Mouse (Mus musculus): Measurements from ENCODE around the gene Palm2. TPM values are rescaled to one million over a fixed set of nuclear protein-coding genes. Genes with fewer than 3 reads are reported as not detected.

Gene Palm2
- polyA plus RNA-seq, 1 experiment from 2014 or later: 7.0 TPM

GRCm38 (mm10) chr4:57489887-57490286 lies 55.8 kb downstream of the Palm2 start:
- 69% methylated on average over 6 of the region's 6 CpGs for WGBS
- no peak for ATAC-seq (ENCODE audit: insufficient number of reproducible peaks, insufficient read depth, low FRiP score, low read depth)
- no peaks in the 10 kb centered on the region for H3K27me3 ChIP-seq (ENCODE audit: control insufficient read depth, insufficient read depth, low read length)
- H3K9ac ChIP-seq (replicated peaks; ENCODE audit: low read depth, low read length): no peak overlapping the region
- no peak overlapping the region for H3K4me3 ChIP-seq (ENCODE audit: low read depth, low read length)
- no peak overlapping the region for H3K27ac ChIP-seq (ENCODE audit: low read length)
- no peaks in the 10 kb centered on the region for H3K36me3 ChIP-seq (ENCODE audit: control insufficient read depth, insufficient read depth, low read length)
- no peaks in the 10 kb centered on the region for H3K9me3 ChIP-seq (ENCODE audit: control insufficient read depth, low read depth, low read length)
- no peak overlapping the region for H3K4me2 ChIP-seq (replicated peaks; ENCODE audit: low read depth, low read length)
- no peaks in the 10 kb centered on the region for H3K4me1 ChIP-seq (ENCODE audit: control insufficient read depth, insufficient read depth, low read length)

- Histone ChIP-seq H3K27me3 (ENCODE audit: control insufficient read depth, insufficient read depth, low read length) (no peaks in the 10 kb centered on the region), H3K4me3 (ENCODE audit: low read depth, low read length) (no peak overlapping the region), H3K36me3 (ENCODE audit: control insufficient read depth, insufficient read depth, low read length) (no peaks in the 10 kb centered on the region), H3K9ac (replicated peaks; ENCODE audit: low read depth, low read length) (no peak overlapping the region), H3K4me1 (ENCODE audit: control insufficient read depth, insufficient read depth, low read length) (no peaks in the 10 kb centered on the region), H3K4me2 (replicated peaks; ENCODE audit: low read depth, low read length) (no peak overlapping the region), H3K27ac (ENCODE audit: low read length) (no peak overlapping the region), H3K9me3 (ENCODE audit: control insufficient read depth, low read depth, low read length) (no peaks in the 10 kb centered on the region)
- 81% methylated on average over 6 of the region's 6 CpGs for WGBS
- no peak for ATAC-seq (ENCODE audit: insufficient number of reproducible peaks, insufficient read depth, low FRiP score, low read depth)
These were observed 70.7 kb downstream of the Palm2 start for GRCm38 (mm10) chr4:57504792-57505191.

- Histone ChIP-seq H3K36me3 (ENCODE audit: control insufficient read depth, insufficient read depth, low read length) (no peaks in the 10 kb centered on the region), H3K4me1 (ENCODE audit: control insufficient read depth, insufficient read depth, low read length) (no peaks in the 10 kb centered on the region), H3K27me3 (ENCODE audit: control insufficient read depth, insufficient read depth, low read length) (no peaks in the 10 kb centered on the region), H3K4me2 (replicated peaks; ENCODE audit: low read depth, low read length) (no peak overlapping the region), H3K4me3 (ENCODE audit: low read depth, low read length) (no peak overlapping the region), H3K9me3 (ENCODE audit: control insufficient read depth, low read depth, low read length) (no peaks in the 10 kb centered on the region), H3K27ac (ENCODE audit: low read length) (no peak overlapping the region), H3K9ac (replicated peaks; ENCODE audit: low read depth, low read length) (no peak overlapping the region)
- WGBS: 71% methylated on average over 3 of the region's 3 CpGs
- no peak for ATAC-seq (ENCODE audit: insufficient number of reproducible peaks, insufficient read depth, low FRiP score, low read depth)
These were observed 76.5 kb downstream of the Palm2 start for GRCm38 (mm10) chr4:57510576-57510975.

GRCm38 (mm10) chr4:57511734-57512133 lies 77.7 kb downstream of the Palm2 start:
- Histone ChIP-seq H3K4me2 (replicated peaks; ENCODE audit: low read depth, low read length) (no peak overlapping the region), H3K27ac (ENCODE audit: low read length) (no peak overlapping the region), H3K27me3 (ENCODE audit: control insufficient read depth, insufficient read depth, low read length) (no peaks in the 10 kb centered on the region), H3K9ac (replicated peaks; ENCODE audit: low read depth, low read length) (no peak overlapping the region), H3K4me3 (ENCODE audit: low read depth, low read length) (no peak overlapping the region), H3K36me3 (ENCODE audit: control insufficient read depth, insufficient read depth, low read length) (no peaks in the 10 kb centered on the region), H3K9me3 (ENCODE audit: control insufficient read depth, low read depth, low read length) (no peaks in the 10 kb centered on the region), H3K4me1 (ENCODE audit: control insufficient read depth, insufficient read depth, low read length) (no peaks in the 10 kb centered on the region)
- ATAC-seq (ENCODE audit: insufficient number of reproducible peaks, insufficient read depth, low FRiP score, low read depth): no peak
- WGBS: 83% methylated on average over 1 of the region's 1 CpGs

GRCm38 (mm10) chr4:57513241-57513933 lies 79.3 kb downstream of the Palm2 start:
- WGBS: 73% methylated on average over 8 of the region's 8 CpGs
- Histone ChIP-seq H3K4me3 (ENCODE audit: low read depth, low read length) (no peak overlapping the region), H3K36me3 (ENCODE audit: control insufficient read depth, insufficient read depth, low read length) (no peaks in the 10 kb centered on the region), H3K27ac (ENCODE audit: low read length) (no peak overlapping the region), H3K9ac (replicated peaks; ENCODE audit: low read depth, low read length) (no peak overlapping the region), H3K9me3 (ENCODE audit: control insufficient read depth, low read depth, low read length) (no peaks in the 10 kb centered on the region), H3K4me1 (ENCODE audit: control insufficient read depth, insufficient read depth, low read length) (no peaks in the 10 kb centered on the region), H3K27me3 (ENCODE audit: control insufficient read depth, insufficient read depth, low read length) (no peaks in the 10 kb centered on the region), H3K4me2 (replicated peaks; ENCODE audit: low read depth, low read length) (no peak overlapping the region)
- no peak for ATAC-seq (ENCODE audit: insufficient number of reproducible peaks, insufficient read depth, low FRiP score, low read depth)

- Histone ChIP-seq H3K36me3 (ENCODE audit: control insufficient read depth, insufficient read depth, low read length) (no peaks in the 10 kb centered on the region), H3K27ac (ENCODE audit: low read length) (no peak overlapping the region), H3K4me2 (replicated peaks; ENCODE audit: low read depth, low read length) (no peak overlapping the region), H3K4me1 (ENCODE audit: control insufficient read depth, insufficient read depth, low read length) (no peaks in the 10 kb centered on the region), H3K9me3 (ENCODE audit: control insufficient read depth, low read depth, low read length) (no peaks in the 10 kb centered on the region), H3K9ac (replicated peaks; ENCODE audit: low read depth, low read length) (no peak overlapping the region), H3K27me3 (ENCODE audit: control insufficient read depth, insufficient read depth, low read length) (no peaks in the 10 kb centered on the region), H3K4me3 (ENCODE audit: low read depth, low read length) (no peak overlapping the region)
- ATAC-seq (ENCODE audit: insufficient number of reproducible peaks, insufficient read depth, low FRiP score, low read depth): no peak
- 79% methylated on average over 31 of the region's 31 CpGs for WGBS
These were observed 80.2 kb downstream of the Palm2 start for GRCm38 (mm10) chr4:57514003-57514937.

GRCm38 (mm10) chr4:57515356-57515755 lies 81.3 kb downstream of the Palm2 start:
- no peak overlapping the region for H3K9ac ChIP-seq (replicated peaks; ENCODE audit: low read depth, low read length)
- H3K9me3 ChIP-seq (ENCODE audit: control insufficient read depth, low read depth, low read length): no peaks in the 10 kb centered on the region
- no peak overlapping the region for H3K4me3 ChIP-seq (ENCODE audit: low read depth, low read length)
- WGBS: 55% methylated on average over 2 of the region's 2 CpGs
- ATAC-seq (ENCODE audit: insufficient number of reproducible peaks, insufficient read depth, low FRiP score, low read depth): no peak
- no peaks in the 10 kb centered on the region for H3K27me3 ChIP-seq (ENCODE audit: control insufficient read depth, insufficient read depth, low read length)
- H3K4me2 ChIP-seq (replicated peaks; ENCODE audit: low read depth, low read length): no peak overlapping the region
- H3K36me3 ChIP-seq (ENCODE audit: control insufficient read depth, insufficient read depth, low read length): no peaks in the 10 kb centered on the region
- H3K4me1 ChIP-seq (ENCODE audit: control insufficient read depth, insufficient read depth, low read length): no peaks in the 10 kb centered on the region
- H3K27ac ChIP-seq (ENCODE audit: low read length): no peak overlapping the region

GRCm38 (mm10) chr4:57523456-57523855 lies 89.4 kb downstream of the Palm2 start:
- no peaks in the 10 kb centered on the region for H3K4me1 ChIP-seq (ENCODE audit: control insufficient read depth, insufficient read depth, low read length)
- H3K27me3 ChIP-seq (ENCODE audit: control insufficient read depth, insufficient read depth, low read length): no peaks in the 10 kb centered on the region
- H3K9ac ChIP-seq (replicated peaks; ENCODE audit: low read depth, low read length): no peak overlapping the region
- no peaks in the 10 kb centered on the region for H3K36me3 ChIP-seq (ENCODE audit: control insufficient read depth, insufficient read depth, low read length)
- H3K4me2 ChIP-seq (replicated peaks; ENCODE audit: low read depth, low read length): no peak overlapping the region
- no peak overlapping the region for H3K4me3 ChIP-seq (ENCODE audit: low read depth, low read length)
- no peak for ATAC-seq (ENCODE audit: insufficient number of reproducible peaks, insufficient read depth, low FRiP score, low read depth)
- no peak overlapping the region for H3K27ac ChIP-seq (ENCODE audit: low read length)
- 95% methylated on average over 15 of the region's 15 CpGs for WGBS
- H3K9me3 ChIP-seq (ENCODE audit: control insufficient read depth, low read depth, low read length): no peaks in the 10 kb centered on the region
